Mouse (Mus musculus) thymus, adult 18-20 months (tissue): Measurements from ENCODE around the gene Gabrr2.

Source experiments
- DNase-seq, 2 experiments: peaks; one replicate each; pipeline ENCODE4 v3.0.0; 2022; ENCODE audit warnings: mixed read lengths in 2 of 2

Gabrr2 gene

DNA sequence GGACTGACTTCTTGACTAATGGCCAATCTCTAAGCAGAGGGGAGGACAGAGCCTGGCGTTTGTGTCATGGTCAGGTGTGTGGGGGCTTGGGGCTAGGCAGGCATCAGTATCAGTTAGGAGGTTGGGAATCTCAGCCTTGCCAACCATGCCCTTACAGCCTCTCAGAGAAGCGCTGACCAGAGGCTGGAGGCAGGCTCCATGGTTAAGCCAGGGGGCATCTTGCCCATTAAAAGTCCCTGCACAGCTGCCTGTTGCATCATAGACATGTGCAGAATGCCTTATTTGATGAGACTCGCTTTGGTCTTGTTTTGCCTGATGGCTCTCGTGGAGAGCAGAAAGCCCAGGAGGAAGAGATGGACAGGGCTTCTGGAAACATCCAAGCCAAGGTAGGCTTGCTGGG is at the start of gene Gabrr2:
TSS of gene Gabrr2 (plus strand) at position 19 of the 400 bp plus-strand sequence.
- no peak for DNase-seq

GRCm38 (mm10) chr4:33018361-33018999 is 44.3 kb upstream of the Gabrr2 start:
- DNase-seq: peak; percentile 62 to 68

- DNase-seq: no peak
Measured at GRCm38 (mm10) chr4:33024420-33024819, 38.4 kb upstream of the Gabrr2 start.

DNA sequence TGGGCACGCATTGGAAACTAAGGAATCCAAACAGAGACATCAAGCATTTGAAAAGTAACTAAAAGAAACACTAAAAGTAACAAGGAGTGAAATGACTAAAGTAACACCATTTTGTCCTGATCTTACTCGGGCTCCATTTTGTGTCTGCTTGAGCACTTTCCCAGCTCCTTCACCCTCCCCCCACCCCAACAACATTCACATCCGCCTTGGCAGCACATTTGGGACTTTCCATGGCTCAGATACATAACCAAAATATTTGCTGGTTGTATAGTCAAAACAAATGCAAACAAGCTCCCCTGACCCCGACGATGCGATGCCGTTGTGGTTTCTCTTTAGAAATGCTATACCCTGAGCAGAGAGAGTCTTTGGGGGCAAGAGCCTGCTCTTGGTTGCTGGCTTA is 33.7 kb upstream of the Gabrr2 start:
- DNase-seq: no peak

GRCm38 (mm10) chr4:33030264-33031194 is 32.3 kb upstream of the Gabrr2 start:
- peak in 1 of 2 experiments; percentile 10 for DNase-seq

DNA sequence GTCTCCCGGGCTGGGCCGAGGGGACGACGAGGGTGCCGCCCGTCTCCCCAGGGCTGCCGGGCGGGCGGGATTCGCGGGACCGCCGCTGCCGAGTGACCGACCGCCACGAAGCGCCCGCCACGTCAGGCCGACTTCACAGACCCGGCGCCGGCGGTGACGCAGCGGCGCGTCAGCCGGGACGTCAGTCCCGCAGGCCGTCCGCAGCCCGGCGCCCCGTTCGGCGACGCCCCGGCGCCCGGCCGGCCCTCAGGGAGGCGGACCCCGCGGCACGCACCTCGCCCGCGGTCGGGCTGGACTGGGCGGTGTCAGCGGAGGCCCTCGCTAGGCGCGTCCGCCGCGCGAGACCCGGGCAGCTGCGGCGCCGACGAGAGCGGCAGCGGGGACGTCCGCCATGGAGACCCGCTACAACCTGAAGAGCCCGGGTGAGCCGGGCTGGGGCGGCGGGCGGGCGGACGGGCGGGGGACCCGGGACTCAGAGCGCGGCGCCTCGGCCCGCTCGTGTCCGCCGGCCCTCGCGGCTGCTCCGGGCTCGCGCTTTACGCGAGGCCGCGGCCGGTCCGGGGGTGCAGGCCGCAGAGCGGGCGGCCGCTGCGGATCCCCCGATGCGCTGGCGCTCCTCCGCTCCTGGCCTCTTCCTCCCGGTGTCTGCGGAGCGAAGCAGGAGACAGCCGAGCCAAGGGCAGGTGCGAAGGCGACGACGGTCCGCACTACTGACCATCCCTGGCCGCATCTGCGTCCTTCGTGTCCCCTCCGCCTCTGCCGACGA is 31.4 kb upstream of the Gabrr2 start, which contains the start of gene Ube2j1:
TSS of gene Ube2j1 (plus strand) at position 222 of the 766 bp plus-strand sequence.
- peak; percentile 58 to 60 for DNase-seq

DNA sequence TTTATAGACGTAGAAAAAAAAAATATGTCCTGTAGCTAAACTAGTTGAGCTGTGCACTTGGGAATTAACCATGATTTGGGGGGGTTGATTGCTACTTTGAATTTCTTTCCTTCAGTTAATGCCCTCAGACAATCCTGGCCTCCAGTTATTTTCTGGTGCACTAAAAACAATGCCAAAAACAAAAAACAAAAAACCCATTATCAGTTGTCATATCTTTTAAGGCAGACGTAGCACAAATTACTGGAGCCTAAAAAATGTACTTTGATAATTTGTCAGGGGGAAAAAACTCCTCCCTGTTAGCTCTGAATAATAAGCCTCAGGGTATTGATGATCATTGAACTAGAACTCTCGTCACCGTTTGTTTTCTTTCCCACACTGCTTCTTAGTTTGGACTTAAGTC is 30.8 kb upstream of the Gabrr2 start:
- no peak for DNase-seq

DNA sequence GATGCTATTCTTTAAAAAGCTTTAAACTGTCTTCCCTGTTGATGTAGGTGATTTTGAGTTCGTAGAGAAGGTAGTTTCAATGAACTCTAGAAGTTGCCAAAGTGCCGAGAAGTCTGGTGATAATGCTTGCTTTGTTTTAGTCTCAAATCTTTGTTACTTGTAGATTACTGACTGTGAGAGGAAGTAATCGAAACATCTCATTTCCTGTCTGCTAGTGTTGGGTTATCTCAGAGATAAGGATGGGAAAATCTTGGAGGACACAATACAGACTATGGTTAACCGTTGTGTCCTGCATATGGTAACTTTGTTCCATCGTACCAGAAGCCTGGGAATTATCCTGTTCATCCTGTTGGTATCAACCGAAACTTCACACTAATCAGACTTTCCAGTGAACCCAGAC is 29.3 kb upstream of the Gabrr2 start:
- no peak for DNase-seq

DNA sequence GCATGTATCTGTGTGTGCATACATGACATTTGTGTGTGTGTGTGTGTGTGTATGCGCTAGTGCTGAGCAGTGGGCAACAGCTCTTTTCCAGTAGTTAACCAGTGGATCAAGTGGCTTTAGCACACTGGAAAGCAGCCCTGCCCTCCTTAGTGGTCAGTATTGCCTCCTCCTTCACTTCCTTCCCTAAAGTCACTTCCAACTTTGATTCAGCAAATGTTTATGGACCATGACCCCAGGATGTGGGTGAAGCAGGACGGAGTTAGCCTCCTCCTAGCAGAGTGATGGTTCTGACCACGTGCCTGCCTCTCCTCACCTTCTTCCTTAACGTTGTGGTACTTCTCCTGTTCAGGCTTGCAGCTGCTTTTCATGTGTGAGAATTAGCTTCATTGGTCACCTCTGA is 23.0 kb upstream of the Gabrr2 start:
- DNase-seq: no peak

DNA sequence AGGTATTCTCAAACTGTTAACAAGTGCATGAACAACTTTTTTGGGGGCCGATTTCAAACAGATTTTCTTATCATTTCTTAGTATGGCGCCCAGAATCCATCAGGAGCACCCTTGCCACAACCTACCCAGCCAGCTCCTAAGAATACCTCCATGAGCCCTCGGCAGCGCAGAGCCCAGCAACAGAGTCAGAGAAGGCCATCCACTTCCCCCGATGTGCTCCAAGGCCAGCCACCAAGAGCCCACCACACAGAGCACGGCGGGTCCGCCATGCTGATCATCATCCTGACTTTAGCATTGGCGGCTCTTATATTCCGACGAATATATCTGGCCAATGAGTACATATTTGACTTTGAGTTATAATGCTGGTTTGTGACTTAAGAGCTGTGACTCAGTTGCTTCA is 13.2 kb upstream of the Gabrr2 start:
- DNase-seq: no peak

DNA sequence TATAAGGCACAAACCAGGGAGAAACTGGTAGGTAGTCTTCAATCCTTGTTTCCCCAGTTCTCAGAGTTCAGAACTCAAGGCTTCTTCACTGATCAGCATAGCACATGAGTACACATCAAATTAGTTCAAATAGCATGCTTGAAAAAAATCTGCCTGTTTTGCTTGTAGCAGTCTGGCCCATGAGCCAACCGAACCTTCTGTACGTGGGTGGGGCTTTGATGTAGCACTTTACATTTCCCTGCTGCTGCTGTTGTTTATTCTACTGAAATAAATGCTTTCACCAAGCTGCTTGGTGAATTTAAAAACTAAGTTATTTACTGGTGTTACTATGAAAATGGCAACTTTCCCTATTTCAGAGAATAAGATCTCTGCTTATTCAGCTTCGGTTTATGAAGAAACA is 10.7 kb upstream of the Gabrr2 start:
- no peak for DNase-seq

- DNase-seq: no peak
Measured at GRCm38 (mm10) chr4:33052650-33053049, 10.1 kb upstream of the Gabrr2 start.

DNA sequence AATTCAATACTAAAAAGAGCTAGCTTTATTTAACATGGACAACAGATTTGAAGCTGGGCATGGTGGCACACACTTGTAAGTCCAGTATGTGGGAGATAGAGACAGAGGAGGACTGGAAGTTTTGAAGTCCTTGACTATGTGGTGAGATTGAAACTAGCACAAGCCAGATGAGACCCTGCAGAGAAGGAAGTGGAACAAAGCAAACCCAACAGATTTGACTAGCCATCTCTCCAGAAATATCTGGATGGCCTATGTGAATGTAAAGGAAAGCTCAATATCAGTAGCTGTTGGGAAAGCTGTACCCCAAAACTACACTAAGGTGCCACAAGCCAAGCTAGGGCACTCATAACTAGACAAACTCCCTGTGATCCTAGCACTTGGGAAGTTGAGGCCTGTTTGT is 8.4 kb upstream of the Gabrr2 start:
- DNase-seq: no peak

DNA sequence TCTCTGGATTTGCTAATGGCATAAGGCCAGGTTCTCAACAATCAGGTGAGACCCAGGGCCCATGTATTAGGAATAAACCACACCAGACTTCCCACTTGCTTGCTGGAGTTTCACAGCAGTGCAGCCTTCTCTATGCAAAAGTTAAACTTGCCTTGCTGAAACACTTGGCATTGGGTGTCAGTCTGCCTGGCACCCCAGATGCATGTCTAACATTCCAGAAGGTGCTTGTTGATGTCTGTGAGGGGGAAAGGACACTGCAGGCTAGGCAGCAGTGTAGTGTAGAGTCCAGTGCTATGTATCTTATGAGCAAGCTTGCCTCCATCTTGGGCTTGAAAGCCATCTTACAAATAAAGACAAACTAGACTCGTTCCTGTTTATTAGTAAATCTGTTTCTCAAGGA is 6.5 kb upstream of the Gabrr2 start:
- no peak for DNase-seq

DNA sequence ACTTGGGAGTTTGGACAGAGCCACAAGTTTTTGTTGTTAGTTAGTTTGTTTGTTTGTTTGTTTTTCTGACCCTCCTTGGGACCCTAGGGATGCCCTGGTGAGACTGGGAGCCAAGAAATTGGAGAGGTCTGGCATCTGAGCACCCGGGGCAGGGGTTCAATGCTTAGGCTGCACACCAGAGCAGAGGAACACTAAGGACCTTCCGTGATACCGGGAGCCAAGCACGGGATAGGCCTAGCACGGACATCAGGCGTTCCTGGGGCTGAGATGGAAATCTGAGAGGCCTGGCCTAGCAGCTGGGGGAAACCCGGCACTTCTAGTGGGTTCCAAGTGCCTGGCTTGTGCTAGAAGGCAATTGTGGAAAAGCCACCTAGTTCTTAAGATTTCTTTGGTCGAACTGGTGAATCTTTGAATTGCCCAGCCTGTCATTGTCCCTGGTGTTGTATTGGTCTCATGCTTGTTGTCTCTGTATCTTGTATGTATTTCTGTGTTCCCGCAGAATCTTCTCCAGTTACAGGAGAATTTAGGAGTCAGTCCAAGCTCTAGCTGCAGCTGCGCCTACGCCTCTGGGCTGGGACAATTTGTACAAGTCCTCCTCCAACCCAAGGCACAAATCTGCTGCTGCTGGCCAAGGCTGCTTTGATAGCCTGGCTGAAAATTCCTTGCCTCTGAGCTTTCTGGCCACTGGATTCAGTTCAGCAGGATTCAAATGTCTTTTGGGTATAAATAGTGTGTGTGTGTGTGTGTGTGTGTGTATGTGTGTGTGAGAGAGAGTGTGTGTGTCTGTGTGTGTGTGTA is 4.7 kb upstream of the Gabrr2 start:
- no peak for DNase-seq

DNA sequence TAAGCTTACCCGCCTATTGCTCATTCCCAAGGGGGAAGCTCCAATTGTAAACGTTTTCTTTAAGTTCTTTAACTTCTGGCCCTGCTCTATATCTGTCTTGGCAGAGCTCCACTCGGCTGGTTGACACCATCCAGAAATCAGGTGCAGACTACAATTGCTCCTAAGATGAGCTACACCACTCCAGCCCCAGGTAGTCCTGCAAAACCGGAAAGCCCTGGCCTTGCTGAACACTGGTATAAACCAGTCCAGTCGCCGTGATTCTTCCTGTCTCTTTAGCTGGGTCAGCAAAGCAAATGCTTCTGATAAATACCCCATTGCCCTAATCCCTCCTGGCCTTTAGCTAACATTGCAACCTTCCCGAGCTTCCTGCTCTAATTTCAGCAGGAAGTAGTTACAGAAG is 1.6 kb upstream of the Gabrr2 start:
- DNase-seq: no peak

DNA sequence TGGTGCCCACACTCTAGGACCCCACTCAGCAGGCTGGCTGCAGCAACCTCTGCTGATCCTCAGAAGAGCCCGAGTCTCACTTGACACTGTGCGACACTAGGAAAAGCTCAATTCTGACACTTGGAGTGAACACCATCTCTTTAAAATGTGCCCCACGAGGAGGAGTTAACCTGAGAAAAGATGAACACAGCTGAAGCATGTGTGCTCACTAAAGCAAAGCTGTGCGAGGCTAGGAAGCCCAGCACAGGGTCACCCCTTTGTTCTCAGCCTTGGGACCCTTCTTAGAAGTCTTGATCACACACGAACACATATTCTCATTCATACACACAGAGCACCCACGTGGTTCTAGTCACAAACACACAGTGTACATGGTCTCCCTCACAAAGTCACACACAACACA is 2.2 kb downstream of the Gabrr2 start:
- no peak for DNase-seq

GRCm38 (mm10) chr4:33066223-33066960 is 3.6 kb downstream of the Gabrr2 start:
- DNase-seq: no peak

GRCm38 (mm10) chr4:33067331-33067730 is 4.5 kb downstream of the Gabrr2 start:
- DNase-seq: no peak

- DNase-seq: no peak
Measured at GRCm38 (mm10) chr4:33067826-33068225, 5.0 kb downstream of the Gabrr2 start.

DNA sequence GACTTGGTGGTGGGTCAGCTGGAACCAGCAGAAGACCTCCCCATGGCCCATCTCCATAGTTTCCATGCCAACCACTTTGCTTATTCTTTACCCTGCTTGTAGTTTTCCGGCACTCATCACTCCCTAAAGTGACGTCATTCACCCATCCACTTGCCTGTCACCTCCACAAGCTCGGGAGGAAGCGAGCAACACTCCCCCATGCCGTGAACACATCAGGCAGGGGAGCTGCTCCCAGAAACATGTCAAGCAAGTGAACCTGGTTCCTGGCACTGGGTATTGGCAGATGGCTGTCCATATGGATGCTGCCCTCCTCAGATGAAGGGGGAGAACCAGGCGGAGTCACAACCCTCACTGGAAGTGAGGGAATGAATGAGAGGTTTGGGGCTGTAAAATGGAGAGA is 6.1 kb downstream of the Gabrr2 start:
- no peak for DNase-seq

DNA sequence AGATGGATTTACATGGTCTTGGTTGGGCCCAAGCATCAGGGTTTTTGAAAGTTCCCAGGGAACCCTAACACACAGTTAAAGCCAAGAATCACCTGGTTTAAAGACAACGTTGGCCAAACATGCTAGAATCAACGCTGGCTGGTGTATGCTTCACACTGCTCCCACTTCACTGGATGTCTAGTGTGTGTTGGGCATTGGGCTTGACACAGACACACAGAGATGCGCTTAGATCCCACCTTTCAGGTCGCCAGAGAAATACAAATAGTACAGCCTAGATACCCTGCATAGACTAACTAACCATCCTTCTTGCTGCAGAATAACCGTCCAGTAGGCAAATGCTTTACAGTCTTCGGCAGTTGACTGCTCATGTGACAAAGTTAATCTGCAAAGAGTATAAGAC is 7.5 kb downstream of the Gabrr2 start:
- no peak for DNase-seq
